Mouse (Mus musculus) lung, postnatal 14 days (tissue): Measurements from ENCODE around the gene Commd7.

Source experiments
- DNase-seq: peaks from one replicate; pipeline ENCODE4 v3.0.0; 2021

The Commd7 gene

GRCm38 (mm10) chr2:153618889-153619288 is 13.7 kb downstream of the Commd7 start:
- no peak for DNase-seq

GRCm38 (mm10) chr2:153618439-153618838 is 14.1 kb downstream of the Commd7 start:
- DNase-seq, result no peak

- DNase-seq, result no peak
Measured at GRCm38 (mm10) chr2:153616893-153617292, 15.7 kb downstream of the Commd7 start.

- DNase-seq, result peak; percentile 34
Measured at GRCm38 (mm10) chr2:153612594-153613281, 19.8 kb downstream of the Commd7 start.

- DNase-seq, result no peak
Measured at GRCm38 (mm10) chr2:153611743-153612142, 20.8 kb downstream of the Commd7 start.

- no peak for DNase-seq
Measured at GRCm38 (mm10) chr2:153611241-153611630, 21.3 kb downstream of the Commd7 start.

- DNase-seq, result peak; percentile 39
Measured at GRCm38 (mm10) chr2:153610426-153611240, 21.9 kb downstream of the Commd7 start.

- peak; percentile 95 for DNase-seq
Measured at GRCm38 (mm10) chr2:153609548-153609947, 23.0 kb downstream of the Commd7 start.

- DNase-seq, result no peak
Measured at GRCm38 (mm10) chr2:153609058-153609457, 23.5 kb downstream of the Commd7 start.

- no peak for DNase-seq
Measured at GRCm38 (mm10) chr2:153607870-153608515, 24.6 kb downstream of the Commd7 start.

- no peak for DNase-seq
Measured at GRCm38 (mm10) chr2:153606421-153606820, 26.2 kb downstream of the Commd7 start.

- no peak for DNase-seq
Measured at GRCm38 (mm10) chr2:153603724-153604123, 28.9 kb downstream of the Commd7 start.

- peak; percentile 48 for DNase-seq
Measured at GRCm38 (mm10) chr2:153600667-153601648, 31.6 kb downstream of the Commd7 start.

- DNase-seq, result peak; percentile 44
Measured at GRCm38 (mm10) chr2:153600021-153600666, 32.4 kb downstream of the Commd7 start.

GRCm38 (mm10) chr2:153597626-153598025 is 35.0 kb downstream of the Commd7 start:
- no peak for DNase-seq

- no peak for DNase-seq
Measured at GRCm38 (mm10) chr2:153597014-153597413, 35.6 kb downstream of the Commd7 start.

GRCm38 (mm10) chr2:153594998-153595397 is 37.6 kb downstream of the Commd7 start:
- no peak for DNase-seq

- DNase-seq, result no peak
Measured at GRCm38 (mm10) chr2:153593186-153593585, 39.4 kb downstream of the Commd7 start.

GRCm38 (mm10) chr2:153592056-153593014 is 40.2 kb downstream of the Commd7 start:
- no peak for DNase-seq

- peak; percentile 87 for DNase-seq
Measured at GRCm38 (mm10) chr2:153586515-153587174, 45.9 kb downstream of the Commd7 start.
